Comparison of ENCODE assay signal across 10 mouse cellular contexts in genomic region chr5:139128476-139129065, GRCm38 (mm10). TPM values are rescaled to one million over a fixed set of nuclear protein-coding genes. Genes with fewer than 3 reads are reported as not detected.
DNase-seq lines count a peak whose midpoint lies in the region; ATAC-seq lines count a peak whose summit lies in the region.
"Had no signal": no experiment of that assay in that cellular context is flagged by ENCODE, and none has a peak within 500 bp of the region (broad histone marks: within the 10 kb centered on the region; RNA-seq: fewer than 3 reads in every experiment).

No protein-coding gene starts in this region.

- no peak for DNase-seq in kidney, postnatal 10 days
- no peak for DNase-seq in embryonic facial prominence, embryonic 11.5 days (ENCODE audit: low spot score)
- no peak for DNase-seq in hindbrain, embryonic 14.5 days (ENCODE audit: low spot score)
- no peak for DNase-seq in thymus, postnatal 36 days
- DNase-seq in adrenal gland, postnatal 14 days, result no peak
- DNase-seq in right cerebral cortex, postnatal 4 days, result no peak

- H3K9me3 ChIP-seq in kidney, embryonic 14.5 days (ENCODE audit: control insufficient read depth, low read length), result no peaks in the 10 kb centered on the region
- H3K9me3 ChIP-seq in embryonic facial prominence, embryonic 11.5 days (replicated peaks; ENCODE audit: control insufficient read depth, low read length), result no peaks in the 10 kb centered on the region
- no peaks in the 10 kb centered on the region for H3K9me3 ChIP-seq in hindbrain, embryonic 14.5 days (ENCODE audit: control insufficient read depth, low read length)
- H3K9me3 ChIP-seq in midbrain, embryonic 13.5 days, result no peaks in the 10 kb centered on the region
- H3K9me3 ChIP-seq: G1E had no signal

- H3K4me2 ChIP-seq in kidney, embryonic 14.5 days (replicated peaks; ENCODE audit: low read depth, low read length), result peak overlapping the region; percentile 94
- H3K4me2 ChIP-seq in embryonic facial prominence, embryonic 11.5 days (ENCODE audit: low read depth, low read length), result peak overlapping the region; percentile 94
- H3K4me2 ChIP-seq in hindbrain, embryonic 14.5 days (replicated peaks), result peak overlapping the region; percentile 78
- peak overlapping the region; percentile 72 for H3K4me2 ChIP-seq in midbrain, embryonic 13.5 days (replicated peaks)

- whole genome bisulfite sequencing in kidney, embryonic 14.5 days, result 38% methylated on average over 12 of the region's 12 CpGs
- 43% methylated on average over 12 of the region's 12 CpGs for WGBS in embryonic facial prominence, embryonic 11.5 days
- 22% methylated on average over 12 of the region's 12 CpGs for WGBS in hindbrain, embryonic 14.5 days
- WGBS in midbrain, embryonic 13.5 days, result 45% methylated on average over 12 of the region's 12 CpGs

- H3K36me3 ChIP-seq in kidney, embryonic 14.5 days (ENCODE audit: control insufficient read depth, insufficient read depth, low read length), result peaks cover 3% of the 10 kb centered on the region; the same call in 1 of the 2 replicates
- H3K36me3 ChIP-seq in embryonic facial prominence, embryonic 11.5 days (replicated peaks; ENCODE audit: control insufficient read depth, insufficient read depth, low read depth, low read length), result no peaks in the 10 kb centered on the region
- peaks cover 18% of the 10 kb centered on the region for H3K36me3 ChIP-seq in hindbrain, embryonic 14.5 days (replicated peaks; ENCODE audit: control insufficient read depth, insufficient read depth)
- peaks cover 17% of the 10 kb centered on the region for H3K36me3 ChIP-seq in midbrain, embryonic 13.5 days
- H3K36me3 ChIP-seq: G1E had no signal

- H3K27ac ChIP-seq in kidney, embryonic 14.5 days (ENCODE audit: low read depth, low read length), result no peak overlapping the region
- no peak overlapping the region for H3K27ac ChIP-seq in embryonic facial prominence, embryonic 11.5 days (replicated peaks; ENCODE audit: low read depth, low read length)
- peak overlapping the region; percentile 85 for H3K27ac ChIP-seq in hindbrain, embryonic 14.5 days
- H3K27ac ChIP-seq in midbrain, embryonic 13.5 days, result peak overlapping the region; percentile 79
- H3K27ac ChIP-seq: macrophage had no signal

- peak overlapping the region; percentile 60 for H3K4me3 ChIP-seq in kidney, embryonic 14.5 days (ENCODE audit: low read length)
- H3K4me3 ChIP-seq in embryonic facial prominence, embryonic 11.5 days (ENCODE audit: low read depth, low read length), result peak overlapping the region; percentile 60
- H3K4me3 ChIP-seq in hindbrain, embryonic 14.5 days (replicated peaks; ENCODE audit: low read length), result peak overlapping the region; percentile 62
- peak overlapping the region; percentile 55 for H3K4me3 ChIP-seq in midbrain, embryonic 13.5 days (replicated peaks)

- peak overlapping the region; percentile 74; the same call in 1 of the 2 replicates for H3K9ac ChIP-seq in kidney, embryonic 14.5 days (ENCODE audit: low read depth, low read length)
- peak overlapping the region; percentile 71 for H3K9ac ChIP-seq in embryonic facial prominence, embryonic 11.5 days (replicated peaks; ENCODE audit: low read length)
- H3K9ac ChIP-seq in hindbrain, embryonic 14.5 days, result peak overlapping the region; percentile 84
- peak overlapping the region; percentile 77 for H3K9ac ChIP-seq in midbrain, embryonic 13.5 days (replicated peaks)

- H3K27me3 ChIP-seq in kidney, embryonic 14.5 days (ENCODE audit: control insufficient read depth, insufficient read depth, low read length), result 0 out of 2 replicates have a peak, but pooled peaks cover 7% of the 10 kb centered on the region
- H3K27me3 ChIP-seq in embryonic facial prominence, embryonic 11.5 days (ENCODE audit: control insufficient read depth, insufficient read depth, low read length), result peaks cover 16% of the 10 kb centered on the region
- H3K27me3 ChIP-seq in hindbrain, embryonic 14.5 days (ENCODE audit: control insufficient read depth, insufficient read depth, low read length), result no peaks in the 10 kb centered on the region
- H3K27me3 ChIP-seq in midbrain, embryonic 13.5 days, result peaks cover 6% of the 10 kb centered on the region

- peaks cover 6% of the 10 kb centered on the region; the same call in 1 of the 2 replicates for H3K4me1 ChIP-seq in kidney, embryonic 14.5 days (ENCODE audit: control insufficient read depth, insufficient read depth, low read length)
- no peaks in the 10 kb centered on the region for H3K4me1 ChIP-seq in embryonic facial prominence, embryonic 11.5 days (ENCODE audit: control insufficient read depth, insufficient read depth, low read length)
- peaks cover 15% of the 10 kb centered on the region; the same call in 1 of the 2 replicates for H3K4me1 ChIP-seq in hindbrain, embryonic 14.5 days (replicated peaks; ENCODE audit: control insufficient read depth, insufficient read depth, low read length)
- H3K4me1 ChIP-seq in midbrain, embryonic 13.5 days (replicated peaks), result peaks cover 16% of the 10 kb centered on the region

- ATAC-seq in kidney, embryonic 14.5 days (ENCODE audit: low FRiP score, low TSS enrichment), result no peak
- no peak for ATAC-seq in embryonic facial prominence, embryonic 11.5 days (replicated peaks; ENCODE audit: insufficient number of reproducible peaks, low FRiP score, low TSS enrichment, low read depth)
- ATAC-seq in hindbrain, embryonic 14.5 days (ENCODE audit: low FRiP score), result no peak
- no peak for ATAC-seq in midbrain, embryonic 13.5 days

RNA-seq across cellular contexts. Expression of gene Prkar1b, which starts 21.2 kb away (rescaled TPM):
- polyA plus RNA-seq in kidney, embryonic 14.5 days (2014; fragmentation: Nextera tagmentation; extraction: Ambion mirVana), result 10.0 and 15.7 TPM in 2 replicates
- 8.7 and 11.7 TPM in 2 replicates for polyA plus RNA-seq in embryonic facial prominence, embryonic 11.5 days (2014; fragmentation: Nextera tagmentation; extraction: Ambion mirVana)
- 215 and 239 TPM in 2 replicates for polyA plus RNA-seq in hindbrain, embryonic 14.5 days (2014; fragmentation: Nextera tagmentation; extraction: Ambion mirVana)
- 139 and 148 TPM in 2 replicates for polyA plus RNA-seq in midbrain, embryonic 13.5 days (2015; fragmentation: Nextera tagmentation; extraction: Ambion mirVana)
- 16.4 and 20.0 TPM in 2 replicates for total RNA-seq in adrenal gland, postnatal 14 days (2021)
- polyA plus RNA-seq: G1E had no signal

RNA-seq across cellular contexts. Expression of gene Dnaaf5, which starts 21.5 kb away (rescaled TPM):
- 9.1 and 11.5 TPM in 2 replicates for polyA plus RNA-seq in kidney, embryonic 14.5 days (2014; fragmentation: Nextera tagmentation; extraction: Ambion mirVana)
- polyA plus RNA-seq in embryonic facial prominence, embryonic 11.5 days (2014; fragmentation: Nextera tagmentation; extraction: Ambion mirVana), result 6.8 and 7.4 TPM in 2 replicates
- polyA plus RNA-seq in hindbrain, embryonic 14.5 days (2014; fragmentation: Nextera tagmentation; extraction: Ambion mirVana), result 3.6 and 4.5 TPM in 2 replicates
- 2.3 and 3.9 TPM in 2 replicates for polyA plus RNA-seq in midbrain, embryonic 13.5 days (2015; fragmentation: Nextera tagmentation; extraction: Ambion mirVana)
- 18.9 and 20.4 TPM in 2 replicates for total RNA-seq in adrenal gland, postnatal 14 days (2021)

Comparison
In these comparisons a context has a peak if more than half of its experiments do, and no peak if none do; other contexts are left out.
1. H3K27ac ChIP-seq: peak in hindbrain, embryonic 14.5 days (single experiment) and midbrain, embryonic 13.5 days (single experiment); none in kidney, embryonic 14.5 days (single experiment) and embryonic facial prominence, embryonic 11.5 days (single experiment).
2. Peak in every context shown above with its lines, with median percentiles within 50 percentile points of each other: H3K4me2 ChIP-seq, H3K4me3 ChIP-seq and H3K9ac ChIP-seq.